Mouse (Mus musculus) neutrophil, adult 5-6 weeks (primary cell): ENCODE results near the gene Acadvl. TPM values are rescaled to one million over a fixed set of nuclear protein-coding genes. Genes with fewer than 3 reads are reported as not detected.
"Not testable (repeated sequence)": the region's sequence is repeated elsewhere in the genome, so short reads cannot be mapped to it uniquely, and the experiment has no call there.

Experiments used
- ATAC-seq: fragments of 151-379, 151-347 bp; 2 replicates; pipeline ENCODE4 v1.8.0; 2017; ENCODE audit warnings: mild to moderate bottlenecking, moderate TSS enrichment; ENCODE audit not compliant: insufficient number of reproducible peaks, poor library complexity, low FRiP score, severe bottlenecking; ENCODE audit errors: extremely low read depth
- total RNA-seq: library from RNA; stranded (forward); fragments of 200-1000 nt; gene quantifications from 2 replicates; pipeline ENCODE4 v1.2.3, GENCODE M21; 2017

Acadvl gene
- total RNA-seq, 1 experiment from 2014 or later: 45.2 TPM

- ATAC-seq: peak; percentile 63
Observed at GRCm38 (mm10) chr11:70029130-70029801, 14.1 kb upstream of the Acadvl start.

GRCm38 (mm10) chr11:70028401-70029129 lies 13.4 kb upstream of the Acadvl start:
- ATAC-seq: no peak

GRCm38 (mm10) chr11:70027397-70027796 lies 12.2 kb upstream of the Acadvl start:
- no peak for ATAC-seq

GRCm38 (mm10) chr11:70026689-70027088 lies 11.5 kb upstream of the Acadvl start:
- ATAC-seq: no peak

GRCm38 (mm10) chr11:70024151-70024514 lies 8.9 kb upstream of the Acadvl start:
- ATAC-seq: no peak

GRCm38 (mm10) chr11:70023481-70024150 lies 8.4 kb upstream of the Acadvl start:
- no peak for ATAC-seq

GRCm38 (mm10) chr11:70021264-70022132 lies 6.3 kb upstream of the Acadvl start:
- peak; percentile 66 for ATAC-seq

- ATAC-seq: peak; percentile 79
Observed at GRCm38 (mm10) chr11:70020731-70021263, 5.6 kb upstream of the Acadvl start.

- no peak for ATAC-seq
Observed at GRCm38 (mm10) chr11:70020022-70020631, 4.9 kb upstream of the Acadvl start.

GRCm38 (mm10) chr11:70019495-70020021 lies 4.3 kb upstream of the Acadvl start:
- no peak for ATAC-seq

GRCm38 (mm10) chr11:70018131-70018990 lies 3.1 kb upstream of the Acadvl start:
- no peak for ATAC-seq

GRCm38 (mm10) chr11:70017199-70017767 lies 2.1 kb upstream of the Acadvl start:
- no peak for ATAC-seq

- no peak for ATAC-seq
Observed at GRCm38 (mm10) chr11:70016669-70017068, 1.5 kb upstream of the Acadvl start, which contains the start of gene Dlg4. Dlg4 (plus strand) TSS chr11:70016942.

GRCm38 (mm10) chr11:70016177-70016576 lies 966 bp upstream of the Acadvl start:
- ATAC-seq: not testable (repeated sequence)

- no peak for ATAC-seq
Observed at GRCm38 (mm10) chr11:70015677-70016076, 466 bp upstream of the Acadvl start.

- ATAC-seq: no peak
Observed at GRCm38 (mm10) chr11:70014051-70014450, 1.2 kb downstream of the Acadvl start.

- ATAC-seq: no peak
Observed at GRCm38 (mm10) chr11:70013408-70013807, 1.8 kb downstream of the Acadvl start.
